Mouse (Mus musculus): Measurements from ENCODE around the gene Tubd1. TPM values are rescaled to one million over a fixed set of nuclear protein-coding genes. Genes with fewer than 3 reads are reported as not detected.

The Tubd1 gene
- 3.1 and 3.7 TPM in 2 replicates for polyA plus RNA-seq (2021; fragmentation: Nextera tagmentation)
- long read RNA-seq, experiment 1, transcript Tubd1-202 (9 exons, 1,871 nt): major isoform, 5 of 5 reads
- long read RNA-seq, experiment 1, partial matches to known transcripts: 0 of 5 reads
- long read RNA-seq, experiment 1, other reads (novel, unspliced or antisense): 0 of 5 reads
- long read RNA-seq, experiment 2, transcript Tubd1-202 (9 exons, 1,871 nt): major isoform, 7 of 16 reads
- long read RNA-seq, experiment 2, partial matches to known transcripts: 2 of 16 reads
- long read RNA-seq, experiment 2, other reads (novel, unspliced or antisense): 3 of 16 reads

DNA sequence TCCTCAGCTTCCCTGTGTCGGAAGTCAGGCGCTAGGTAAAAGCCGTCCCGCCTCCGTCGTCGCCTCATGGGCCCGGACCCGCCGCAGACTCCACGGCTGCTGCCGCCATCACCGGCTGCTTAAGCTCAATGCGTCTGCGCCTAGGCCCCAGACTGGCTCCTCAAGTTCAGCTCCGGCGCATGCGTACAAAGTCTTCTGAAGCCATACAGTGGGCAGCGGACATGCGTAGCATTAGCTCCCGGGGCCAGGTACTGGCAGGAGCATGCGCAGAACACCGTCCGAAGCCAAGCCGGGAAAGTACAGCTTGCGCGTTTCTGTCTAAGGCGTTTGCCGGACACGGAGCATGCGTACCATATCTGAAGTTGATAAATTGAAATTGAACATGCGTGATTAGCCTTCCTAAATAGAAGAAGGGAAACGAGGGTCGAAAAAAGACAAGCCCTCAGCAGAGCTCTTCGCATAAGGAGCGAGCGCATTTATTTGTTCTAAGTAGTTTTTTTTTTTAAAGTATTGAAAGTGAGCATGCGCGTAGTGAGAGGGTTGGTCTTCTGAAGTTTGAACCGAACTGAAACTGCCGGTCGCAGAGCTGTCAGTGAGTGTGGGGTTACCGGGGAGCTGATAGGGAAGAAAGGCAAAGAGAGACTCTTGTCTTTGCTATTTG lies at the start of gene Tubd1, which contains the start of gene Rps6kb1:
Tubd1 (plus strand) TSS at position 353 of the 661 bp plus-strand sequence.
Rps6kb1 (minus strand) TSS at position 167 of the 661 bp plus-strand sequence.

Small RNA genes within 50 kb of the gene (microRNA-seq; reads per million reads assigned to microRNA genes)
- gene Mir21a: 435 reads per million, percentile 74 among the genes with 10 or more reads in this experiment

Other genes starting within 250 kb of the Tubd1 start
- gene Med13, start 187.4 kb upstream of the Tubd1 start, polyA plus RNA-seq (2021; fragmentation: Nextera tagmentation): 3.0 and 3.2 TPM in 2 replicates
- 13.1 and 16.4 TPM in 2 replicates for gene Rnft1, start 60.3 kb upstream of the Tubd1 start, polyA plus RNA-seq (2021; fragmentation: Nextera tagmentation)
- 26.8 and 31.0 TPM in 2 replicates for gene Rps6kb1, start 186 bp upstream of the Tubd1 start, polyA plus RNA-seq (2021; fragmentation: Nextera tagmentation)
- 139 and 142 TPM in 2 replicates for gene Vmp1, start 138.8 kb downstream of the Tubd1 start, polyA plus RNA-seq (2021; fragmentation: Nextera tagmentation)
- 13.5 and 14.8 TPM in 2 replicates for gene Ptrh2, start 139.0 kb downstream of the Tubd1 start, polyA plus RNA-seq (2021; fragmentation: Nextera tagmentation)
- gene Cltc, start 212.6 kb downstream of the Tubd1 start, polyA plus RNA-seq (2021; fragmentation: Nextera tagmentation): 73.0 and 86.1 TPM in 2 replicates